Mouse (Mus musculus) heart, adult 2 months (tissue): Measurements from ENCODE around the gene Spdef. TPM values are rescaled to one million over a fixed set of nuclear protein-coding genes. Genes with fewer than 3 reads are reported as not detected.
A peak's percentile ranks its signal among the peaks of the same experiment; 100 is the strongest.

Experiments
- DNase-seq, 2 experiments: peaks; one replicate each; pipeline ENCODE4 v3.0.0; 2021
- H3K27ac ChIP-seq: fragments of 200-600 bp; 2 replicates; pipeline ENCODE4 v1.8.1; 2022
- H3K27me3 ChIP-seq: fragments of 200-500 bp; 2 replicates; pipeline ENCODE4 v1.6.1; 2012; ENCODE audit warnings: mild to moderate bottlenecking, low read length, inconsistent platforms, mixed read lengths; ENCODE audit not compliant: control insufficient read depth, insufficient read depth
- H3K36me3 ChIP-seq: fragments of 200-500 bp; 2 replicates; pipeline ENCODE4 v1.6.1; 2012; ENCODE audit warnings: low read length, inconsistent platforms; ENCODE audit not compliant: control insufficient read depth, insufficient read depth
- H3K4me1 ChIP-seq: fragments of 200-500 bp; 2 replicates; pipeline ENCODE4 v1.6.1; 2011; ENCODE audit warnings: low read length; ENCODE audit not compliant: control insufficient read depth, insufficient read depth
- H3K4me3 ChIP-seq: fragments of 200-600 bp; 2 replicates; pipeline ENCODE4 v1.8.1; 2022
- H3K79me2 ChIP-seq: fragments of 200-500 bp; replicated peaks from 2 replicates; pipeline ENCODE4 v1.6.1; 2012; ENCODE audit warnings: mild to moderate bottlenecking, inconsistent platforms, low read length, moderate library complexity, mixed read lengths; ENCODE audit not compliant: control insufficient read depth, insufficient read depth
- H3K9ac ChIP-seq: fragments of 200-500 bp; 2 replicates; pipeline ENCODE4 v1.6.1; 2012; ENCODE audit warnings: low read depth, mild to moderate bottlenecking, control low read depth, inconsistent platforms, low read length, mixed read lengths
- CTCF ChIP-seq: fragments of 200-600 bp; IDR thresholded peaks from 2 replicates; pipeline ENCODE4 v1.8.1; 2022; ENCODE audit warnings: antibody characterized with exemption, mild to moderate bottlenecking, moderate library complexity
- EP300 ChIP-seq: fragments of 200-500 bp; IDR thresholded peaks from 2 replicates; pipeline ENCODE4 v1.6.1; 2011; ENCODE audit warnings: low read depth, low read length, control low read depth; ENCODE audit not compliant: insufficient read depth
- POLR2A ChIP-seq: fragments of 200-500 bp; IDR thresholded peaks from 2 replicates; pipeline ENCODE4 v1.6.1; 2011; ENCODE audit warnings: mild to moderate bottlenecking, low read depth, low read length, control low read depth; ENCODE audit not compliant: insufficient read depth
- WGBS: fragments of 180-500 bp; shearing (Covaris S2); methylation state at CpG from one replicate; pipeline ENCODE4 v1.1.7; 2018; 5-methylcytosine and 5-hydroxymethylcytosine counted together
- intact Hi-C: fragments of 180-260 bp; cut with DNase I; formaldehyde crosslinking; loops from one replicate; pipeline ENCODE4 v1.15.1; 2025
- polyA plus RNA-seq: library from polyadenylated mRNA; depleted of rRNA; stranded (reverse); fragments of >200 nt; gene quantifications from 2 replicates; pipeline ENCODE4 v1.2.3, GENCODE M21; 2012
- total RNA-seq, 2 experiments: library from RNA; stranded (reverse); gene quantifications; 2 replicates each; pipeline ENCODE4 v1.2.3; 2021

Spdef gene
- total and polyA plus RNA-seq, 3 experiments = 0.21 TPM; not detected in 2

GRCm38 (mm10) chr17:27767120-27767519 lies 38.4 kb upstream of the Spdef start:
- intact Hi-C loops = loop anchor here (5.0 kb wide), 1 partner anchor 65 kb away; no protein-coding TSS in a partner anchor
- Histone ChIP-seq H3K27ac (no peak overlapping the region), H3K9ac (no peak overlapping the region), H3K4me1 (no peaks in the 10 kb centered on the region), H3K79me2 (no peaks in the 10 kb centered on the region), H3K4me3 (no peak overlapping the region), H3K27me3 (no peaks in the 10 kb centered on the region), H3K36me3 (no peaks in the 10 kb centered on the region)
- TF ChIP-seq CTCF (no peak), POLR2A (no peak), EP300 (no peak)
- no peak for DNase-seq
- 84% methylated on average over 5 of the region's 5 CpGs for WGBS

GRCm38 (mm10) chr17:27765066-27765465 lies 36.3 kb upstream of the Spdef start:
- H3K27ac ChIP-seq = no peak overlapping the region
- WGBS = 95% methylated on average over 6 of the region's 6 CpGs
- TF ChIP-seq CTCF (no peak), EP300 (no peak), POLR2A (no peak)
- H3K4me3 ChIP-seq = no peak overlapping the region
- no peak for DNase-seq
- H3K27me3 ChIP-seq = no peaks in the 10 kb centered on the region
- intact Hi-C loops = loop anchor here (5.0 kb wide), 1 partner anchor 63 kb away; no protein-coding TSS in a partner anchor
- H3K36me3 ChIP-seq = no peaks in the 10 kb centered on the region
- H3K4me1 ChIP-seq = no peaks in the 10 kb centered on the region; the same call in 1 of the 2 replicates
- H3K9ac ChIP-seq = no peak overlapping the region
- peaks cover 2% of the 10 kb centered on the region; the same call in 1 of the 2 replicates for H3K79me2 ChIP-seq

GRCm38 (mm10) chr17:27764453-27764852 lies 35.7 kb upstream of the Spdef start:
- Histone ChIP-seq H3K4me3 (no peak overlapping the region), H3K79me2 (peaks cover 2% of the 10 kb centered on the region; the same call in 1 of the 2 replicates), H3K4me1 (no peaks in the 10 kb centered on the region; the same call in 1 of the 2 replicates), H3K36me3 (no peaks in the 10 kb centered on the region), H3K9ac (no peak overlapping the region), H3K27me3 (no peaks in the 10 kb centered on the region), H3K27ac (no peak overlapping the region)
- no peak for TF ChIP-seq EP300
- peak; percentile 57 for TF ChIP-seq CTCF
- intact Hi-C loops = loop anchor here (5.0 kb wide), 1 partner anchor 217 kb away; no protein-coding TSS in a partner anchor
- DNase-seq = no peak
- WGBS = 98% methylated on average over 2 of the region's 2 CpGs

- Histone ChIP-seq H3K4me1 (no peaks in the 10 kb centered on the region; the same call in 1 of the 2 replicates), H3K36me3 (no peaks in the 10 kb centered on the region), H3K9ac (no peak overlapping the region), H3K4me3 (no peak overlapping the region), H3K27ac (no peak overlapping the region), H3K79me2 (peaks cover 2% of the 10 kb centered on the region; the same call in 1 of the 2 replicates), H3K27me3 (no peaks in the 10 kb centered on the region)
- DNase-seq = no peak
- intact Hi-C loops = loop anchor here (5.0 kb wide), 1 partner anchor 216 kb away; no protein-coding TSS in a partner anchor
- TF ChIP-seq CTCF (no peak), POLR2A (no peak), EP300 (no peak)
- 84% methylated on average over 11 of the region's 11 CpGs for WGBS
Measured at GRCm38 (mm10) chr17:27762884-27763283, 34.1 kb upstream of the Spdef start.

- WGBS = 36% methylated on average over 9 of the region's 9 CpGs
- intact Hi-C loops = loop anchor here (1.0 to 5.0 kb wide), 2 partner anchors 111 to 214 kb away; no protein-coding TSS in a partner anchor
Measured at GRCm38 (mm10) chr17:27761639-27762336, 33.0 kb upstream of the Spdef start.

GRCm38 (mm10) chr17:27760169-27760568 lies 31.4 kb upstream of the Spdef start:
- 78% methylated on average over 6 of the region's 6 CpGs for WGBS
- H3K4me1 ChIP-seq = no peaks in the 10 kb centered on the region; the same call in 1 of the 2 replicates
- H3K36me3 ChIP-seq = no peaks in the 10 kb centered on the region
- H3K27me3 ChIP-seq = no peaks in the 10 kb centered on the region
- H3K79me2 ChIP-seq = peaks cover 2% of the 10 kb centered on the region; the same call in 1 of the 2 replicates
- TF ChIP-seq POLR2A (no peak), EP300 (no peak), CTCF (no peak)
- intact Hi-C loops = loop anchor here (5.0 kb wide), 1 partner anchor 213 kb away; no protein-coding TSS in a partner anchor
- no peak overlapping the region for H3K9ac ChIP-seq
- no peak overlapping the region for H3K4me3 ChIP-seq
- no peak overlapping the region for H3K27ac ChIP-seq
- no peak for DNase-seq

More at GRCm38 (mm10) chr17:27761639-27762336, 33.0 kb upstream of the Spdef start:
- TF ChIP-seq POLR2A (no peak), CTCF (peak; percentile 89), EP300 (peak; percentile 64; the same call in 1 of the 2 replicates)
- Histone ChIP-seq H3K4me3 (no peak overlapping the region), H3K79me2 (peaks cover 2% of the 10 kb centered on the region; the same call in 1 of the 2 replicates), H3K36me3 (no peaks in the 10 kb centered on the region), H3K27me3 (no peaks in the 10 kb centered on the region), H3K9ac (no peak overlapping the region), H3K27ac (no peak overlapping the region), H3K4me1 (no peaks in the 10 kb centered on the region; the same call in 1 of the 2 replicates)
- DNase-seq = peak; percentile 65 to 71
